Mouse (Mus musculus) heart, embryonic 11.5 days (tissue): Measurements from ENCODE around the gene Wwc2. TPM values are rescaled to one million over a fixed set of nuclear protein-coding genes. Genes with fewer than 3 reads are reported as not detected.
"Not testable (repeated sequence)": the region's sequence is repeated elsewhere in the genome, so short reads cannot be mapped to it uniquely, and the experiment has no call there.

Experiments used
- ATAC-seq: fragments of 200-750 bp; cut with Nextera tagmentation; replicated peaks from 2 replicates; pipeline ENCODE4 v1.8.0; 2017; ENCODE audit warnings: moderate library complexity; ENCODE audit not compliant: insufficient number of reproducible peaks, low FRiP score, low TSS enrichment
- H3K27ac ChIP-seq: fragments of 300-500 bp; sonication (generic); 2 replicates; pipeline ENCODE4 v1.5.1; 2014; ENCODE audit warnings: mild to moderate bottlenecking, low read depth, low read length
- H3K27me3 ChIP-seq: fragments of 300-500 bp; sonication (generic); 2 replicates; pipeline ENCODE4 v1.6.1; 2014; ENCODE audit warnings: mild to moderate bottlenecking, low read length, mixed read lengths; ENCODE audit not compliant: control insufficient read depth, insufficient read depth
- H3K36me3 ChIP-seq: fragments of 300-500 bp; sonication (generic); 2 replicates; pipeline ENCODE4 v1.6.1; 2014; ENCODE audit warnings: mild to moderate bottlenecking, low read length, moderate library complexity, mixed read lengths; ENCODE audit not compliant: control insufficient read depth, insufficient read depth
- H3K4me1 ChIP-seq: fragments of 300-500 bp; sonication (generic); 2 replicates; pipeline ENCODE4 v1.6.1; 2014; ENCODE audit warnings: low read length; ENCODE audit not compliant: control insufficient read depth, insufficient read depth
- H3K4me2 ChIP-seq: fragments of 300-500 bp; sonication (generic); 2 replicates; pipeline ENCODE4 v1.6.1; 2014; ENCODE audit warnings: mild to moderate bottlenecking, moderate library complexity
- H3K4me3 ChIP-seq: fragments of 300-500 bp; sonication (generic); 2 replicates; pipeline ENCODE4 v1.5.1; 2014; ENCODE audit warnings: low read depth, low read length
- H3K9ac ChIP-seq: fragments of 300-500 bp; sonication (generic); 2 replicates; pipeline ENCODE4 v1.6.1; 2014; ENCODE audit warnings: mild to moderate bottlenecking, low read depth, low read length, moderate library complexity
- H3K9me3 ChIP-seq: fragments of 300-500 bp; sonication (generic); replicated peaks from 2 replicates; pipeline ENCODE4 v1.6.1; 2016; ENCODE audit warnings: low read length; ENCODE audit not compliant: control insufficient read depth
- WGBS: fragments of 180-500 bp; shearing (Covaris S2); extraction: QIAGEN DNeasy Blood & Tissue Kit; methylation state at CpG from one replicate; pipeline ENCODE4 v1.1.7; 2014; ENCODE audit not compliant: insufficient replicate concordance; 5-methylcytosine and 5-hydroxymethylcytosine counted together
- polyA plus RNA-seq: library from polyadenylated mRNA; unstranded; fragments of >200 nt; fragmentation: Nextera tagmentation; extraction: Ambion mirVana; gene quantifications from 2 replicates; pipeline ENCODE4 v1.2.1, GENCODE M21; 2014

The Wwc2 gene
- polyA plus RNA-seq, 1 experiment from 2014 or later, result 14.8 TPM

GRCm38 (mm10) chr8:47833944-47834343 lies 156.8 kb downstream of the Wwc2 start:
- Histone ChIP-seq H3K9ac (no peak overlapping the region), H3K4me1 (no peaks in the 10 kb centered on the region), H3K36me3 (peaks cover 16% of the 10 kb centered on the region), H3K27me3 (no peaks in the 10 kb centered on the region), H3K27ac (no peak overlapping the region), H3K4me3 (no peak overlapping the region), H3K4me2 (no peak overlapping the region), H3K9me3 (no peaks in the 10 kb centered on the region)
- no peak for ATAC-seq
- WGBS, result 65% methylated on average over 1 of the region's 1 CpGs

- no peaks in the 10 kb centered on the region for H3K9me3 ChIP-seq
- WGBS, result 81% methylated on average over 6 of the region's 6 CpGs
- H3K36me3 ChIP-seq, result peaks cover 21% of the 10 kb centered on the region
- H3K27ac ChIP-seq, result no peak overlapping the region
- H3K27me3 ChIP-seq, result no peaks in the 10 kb centered on the region
- no peak for ATAC-seq
- no peak overlapping the region for H3K4me2 ChIP-seq
- no peak overlapping the region for H3K9ac ChIP-seq
- no peak overlapping the region for H3K4me3 ChIP-seq
- no peaks in the 10 kb centered on the region for H3K4me1 ChIP-seq
These were observed 158.1 kb downstream of the Wwc2 start for GRCm38 (mm10) chr8:47832616-47833015.

- H3K27ac ChIP-seq, result no peak overlapping the region
- no peaks in the 10 kb centered on the region for H3K27me3 ChIP-seq
- 81% methylated on average over 9 of the region's 9 CpGs for WGBS
- no peaks in the 10 kb centered on the region for H3K9me3 ChIP-seq
- H3K9ac ChIP-seq, result no peak overlapping the region
- peaks cover 19% of the 10 kb centered on the region for H3K36me3 ChIP-seq
- H3K4me1 ChIP-seq, result peaks cover 7% of the 10 kb centered on the region; the same call in 1 of the 2 replicates
- no peak overlapping the region for H3K4me2 ChIP-seq
- H3K4me3 ChIP-seq, result no peak overlapping the region
- ATAC-seq, result no peak
These were observed 163.8 kb downstream of the Wwc2 start for GRCm38 (mm10) chr8:47826911-47827310.

GRCm38 (mm10) chr8:47825596-47825995 lies 165.1 kb downstream of the Wwc2 start:
- H3K9me3 ChIP-seq, result no peaks in the 10 kb centered on the region
- H3K4me2 ChIP-seq, result no peak overlapping the region
- H3K27me3 ChIP-seq, result no peaks in the 10 kb centered on the region
- peaks cover 10% of the 10 kb centered on the region for H3K4me1 ChIP-seq
- H3K9ac ChIP-seq, result no peak overlapping the region
- peaks cover 11% of the 10 kb centered on the region for H3K36me3 ChIP-seq
- H3K27ac ChIP-seq, result no peak overlapping the region
- no peak for ATAC-seq
- H3K4me3 ChIP-seq, result no peak overlapping the region
- 40% methylated on average over 5 of the region's 5 CpGs for WGBS

GRCm38 (mm10) chr8:47824182-47824581 lies 166.5 kb downstream of the Wwc2 start, which contains the start of gene Cldn22:
TSS of gene Cldn22 (plus strand) at chr8:47824482.
- no peak for ATAC-seq
- no peaks in the 10 kb centered on the region for H3K27me3 ChIP-seq
- H3K27ac ChIP-seq, result no peak within 1 kb of the TSS
- peaks cover 10% of the 10 kb centered on the region for H3K4me1 ChIP-seq
- no peak within 1 kb of the TSS for H3K4me3 ChIP-seq
- WGBS, result 72% methylated on average over 13 of the region's 13 CpGs
- H3K36me3 ChIP-seq, result peaks cover 6% of the 10 kb centered on the region
- H3K9ac ChIP-seq, result no peak within 1 kb of the TSS
- no peak within 1 kb of the TSS for H3K4me2 ChIP-seq
- H3K9me3 ChIP-seq, result no peaks in the 10 kb centered on the region

GRCm38 (mm10) chr8:47823777-47824176 lies 166.9 kb downstream of the Wwc2 start:
- ATAC-seq, result no peak
- H3K4me3 ChIP-seq, result no peak overlapping the region
- no peak overlapping the region for H3K9ac ChIP-seq
- H3K36me3 ChIP-seq, result peaks cover 5% of the 10 kb centered on the region
- WGBS, result 75% methylated on average over 10 of the region's 10 CpGs
- H3K27ac ChIP-seq, result no peak overlapping the region
- H3K9me3 ChIP-seq, result no peaks in the 10 kb centered on the region
- H3K4me1 ChIP-seq, result peaks cover 10% of the 10 kb centered on the region
- H3K27me3 ChIP-seq, result no peaks in the 10 kb centered on the region
- no peak overlapping the region for H3K4me2 ChIP-seq

- H3K4me1 ChIP-seq, result peaks cover 10% of the 10 kb centered on the region
- not testable (repeated sequence) for ATAC-seq, H3K9me3 ChIP-seq, H3K4me3 ChIP-seq, H3K4me2 ChIP-seq, H3K9ac ChIP-seq, H3K27ac ChIP-seq, H3K36me3 ChIP-seq, H3K27me3 ChIP-seq
- 76% methylated on average over 7 of the region's 9 CpGs for WGBS
These were observed 168.2 kb downstream of the Wwc2 start for GRCm38 (mm10) chr8:47822541-47822940.

GRCm38 (mm10) chr8:47821843-47822242 lies 168.9 kb downstream of the Wwc2 start, which contains the start of gene Cldn24:
TSS of gene Cldn24 (plus strand) at chr8:47822143.
- Histone ChIP-seq H3K9me3 (no peaks in the 10 kb centered on the region), H3K27me3 (no peaks in the 10 kb centered on the region), H3K27ac (no peak within 1 kb of the TSS), H3K4me3 (no peak within 1 kb of the TSS), H3K36me3 (no peaks in the 10 kb centered on the region), H3K4me1 (peaks cover 10% of the 10 kb centered on the region), H3K9ac (no peak within 1 kb of the TSS), H3K4me2 (no peak within 1 kb of the TSS)
- 80% methylated on average over 6 of the region's 6 CpGs for WGBS
- ATAC-seq, result no peak

GRCm38 (mm10) chr8:47820914-47821772 lies 169.6 kb downstream of the Wwc2 start:
- no peak for ATAC-seq
- WGBS, result 82% methylated on average over 20 of the region's 20 CpGs
- no peaks in the 10 kb centered on the region for H3K9me3 ChIP-seq
- H3K27me3 ChIP-seq, result no peaks in the 10 kb centered on the region
- H3K36me3 ChIP-seq, result no peaks in the 10 kb centered on the region
- no peak overlapping the region for H3K9ac ChIP-seq
- peaks cover 10% of the 10 kb centered on the region for H3K4me1 ChIP-seq
- H3K4me2 ChIP-seq, result no peak overlapping the region
- no peak overlapping the region for H3K27ac ChIP-seq
- no peak overlapping the region for H3K4me3 ChIP-seq
